Mouse (Mus musculus) right cerebral cortex, postnatal 25 days (tissue): ENCODE results near the gene Strc.
A peak's percentile ranks its signal among the peaks of the same experiment; 100 is the strongest.
"Not testable (repeated sequence)": the region's sequence is repeated elsewhere in the genome, so short reads cannot be mapped to it uniquely, and the experiment has no call there.

ENCODE experiments used
- DNase-seq: peaks from one replicate; pipeline ENCODE4 v3.0.0; 2022

The Strc gene

DNA sequence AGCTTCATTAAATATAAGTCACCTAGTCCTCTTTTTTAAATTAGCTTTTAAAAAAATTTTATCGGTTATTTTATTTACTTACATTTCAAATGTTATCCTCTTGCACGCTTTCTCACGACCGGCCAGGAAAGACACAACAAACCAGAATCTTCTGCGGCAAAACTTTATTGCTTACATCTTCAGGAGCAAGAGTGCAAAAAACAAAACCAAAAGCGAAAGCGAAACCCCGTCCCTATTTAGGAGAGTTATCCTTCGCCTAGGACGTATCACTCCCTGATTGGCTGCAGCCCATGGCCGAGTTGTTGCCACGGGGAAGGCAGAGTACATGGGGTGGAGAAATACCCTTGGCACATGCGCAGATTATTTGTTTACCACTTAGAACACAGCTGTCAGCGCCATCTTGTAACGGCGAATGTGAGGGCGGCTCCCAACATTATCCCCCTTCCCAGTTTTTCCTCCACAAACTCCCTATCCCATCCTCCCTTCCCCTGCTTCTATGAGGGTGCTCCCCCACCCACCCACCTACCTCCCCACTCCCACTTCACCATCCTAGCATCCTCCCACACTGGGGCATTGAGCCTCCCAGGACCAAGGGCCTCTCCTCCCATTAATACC, at the start of gene Strc:
Strc (minus strand) TSS at position 208 of the 615 bp plus-strand sequence.
- not testable (repeated sequence) for DNase-seq

DNA sequence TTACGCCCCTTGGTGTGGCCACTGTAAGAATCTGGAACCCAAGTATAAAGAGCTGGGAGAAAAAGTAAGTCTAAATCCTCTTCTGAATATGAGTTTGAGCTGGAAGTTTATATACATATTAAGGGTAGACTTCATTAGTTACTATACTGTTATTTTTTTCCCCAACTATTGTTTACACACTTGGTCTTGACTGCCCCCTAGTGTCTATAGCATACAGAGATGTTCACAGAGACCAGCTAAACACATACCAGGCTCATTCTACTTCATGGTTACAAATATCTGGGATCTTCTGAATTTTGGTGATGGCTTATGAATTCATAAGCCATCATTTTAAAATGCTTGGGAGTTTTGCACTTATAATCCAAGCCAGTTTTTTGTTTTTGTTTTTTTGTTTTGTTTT, 47.9 kb upstream of the Strc start:
- no peak for DNase-seq

DNA sequence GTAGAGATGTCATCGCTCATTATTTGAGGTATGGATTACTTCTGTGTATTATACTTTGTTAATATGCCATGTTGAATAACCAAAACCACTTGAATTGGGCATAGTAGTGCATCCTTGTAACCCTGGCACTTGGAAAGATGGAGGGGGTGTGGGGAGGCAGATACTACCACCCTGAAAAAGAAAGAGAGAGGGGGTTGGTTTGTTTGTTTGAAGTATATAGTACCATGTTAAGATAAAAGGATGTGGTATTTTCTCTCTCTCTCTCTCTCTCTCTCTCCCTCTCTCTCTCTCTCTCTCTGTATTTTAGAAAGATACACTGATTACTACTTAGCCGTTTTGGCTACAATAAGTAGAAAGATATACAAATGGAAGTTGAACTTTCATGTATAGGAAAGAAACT, 38.9 kb upstream of the Strc start:
- DNase-seq: no peak

DNA sequence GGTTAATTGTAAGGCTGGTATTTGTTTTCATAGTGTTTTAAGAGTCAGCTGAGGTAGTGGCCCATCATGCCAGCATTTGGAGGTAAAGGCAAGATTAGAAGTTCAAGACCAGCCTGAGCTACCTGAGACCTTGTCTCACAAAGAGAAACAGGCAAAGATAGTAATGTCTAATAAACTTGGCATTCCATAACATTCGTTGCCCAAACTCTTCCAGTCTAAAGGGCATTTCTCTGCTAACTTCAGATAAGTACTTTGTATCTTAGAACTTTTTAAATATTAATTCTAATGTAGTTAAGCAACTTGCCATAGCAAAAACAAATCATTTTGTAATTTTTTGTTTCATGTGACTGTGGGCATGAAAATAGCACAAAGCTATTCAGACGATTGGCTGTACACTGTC, 36.2 kb upstream of the Strc start:
- no peak for DNase-seq

DNA sequence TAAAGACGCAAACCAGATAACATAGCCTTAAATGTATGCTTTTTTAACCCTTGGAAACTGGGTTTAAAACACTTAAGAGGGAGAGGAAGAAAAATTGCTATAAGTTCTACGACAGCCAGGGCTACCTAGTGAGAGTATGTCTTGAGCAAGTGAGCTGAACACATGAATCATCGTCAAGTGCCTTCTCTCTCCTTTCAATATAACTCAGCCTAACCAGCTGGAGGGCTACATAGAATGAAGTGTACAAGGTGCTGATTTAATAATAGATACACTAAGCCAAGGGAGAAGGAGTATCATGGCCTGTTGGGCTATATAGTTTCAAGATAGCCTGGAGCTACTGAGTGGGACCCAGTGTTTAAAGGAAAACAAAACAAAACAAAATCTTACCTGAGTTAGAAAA, 31.5 kb upstream of the Strc start:
- DNase-seq: no peak

DNA sequence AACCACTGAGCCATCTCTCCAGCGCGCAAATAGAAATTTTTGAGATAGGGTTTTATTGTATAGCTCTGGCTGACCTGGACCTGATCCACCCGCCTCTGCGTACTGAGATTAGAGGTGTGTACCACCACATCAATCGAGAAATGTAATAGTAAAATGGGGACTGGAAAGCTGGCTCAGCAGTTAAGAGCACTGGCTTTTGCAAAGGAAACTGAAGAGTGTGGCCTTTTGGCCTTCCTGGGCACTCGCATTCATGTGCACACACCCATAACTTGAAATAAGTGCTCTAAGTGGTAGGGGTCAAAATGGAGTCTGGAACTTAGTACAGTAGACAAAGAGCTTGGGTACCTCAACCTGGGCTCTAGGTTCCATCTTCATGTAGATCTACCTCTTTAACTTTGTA, 29.4 kb upstream of the Strc start:
- no peak for DNase-seq

DNA sequence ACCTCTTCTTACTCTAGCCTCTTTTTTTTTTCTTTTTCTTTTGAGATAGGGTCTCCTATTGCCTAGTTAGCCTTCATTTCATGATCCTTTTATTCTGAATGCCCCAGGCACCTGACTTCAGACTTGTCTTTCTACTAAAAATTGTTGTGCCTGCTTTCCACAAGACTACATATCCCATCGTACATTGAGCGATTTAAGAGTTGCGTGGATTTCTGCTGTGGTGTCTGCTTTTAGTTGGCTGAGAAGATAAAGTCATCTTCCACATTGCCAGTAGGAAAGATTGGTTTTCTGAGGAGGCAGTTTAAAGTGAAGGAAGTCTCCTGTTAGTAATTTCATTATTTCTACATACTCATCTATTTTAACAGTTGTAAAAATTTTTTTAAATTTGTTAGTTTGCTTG, 28.6 kb upstream of the Strc start:
- no peak for DNase-seq

DNA sequence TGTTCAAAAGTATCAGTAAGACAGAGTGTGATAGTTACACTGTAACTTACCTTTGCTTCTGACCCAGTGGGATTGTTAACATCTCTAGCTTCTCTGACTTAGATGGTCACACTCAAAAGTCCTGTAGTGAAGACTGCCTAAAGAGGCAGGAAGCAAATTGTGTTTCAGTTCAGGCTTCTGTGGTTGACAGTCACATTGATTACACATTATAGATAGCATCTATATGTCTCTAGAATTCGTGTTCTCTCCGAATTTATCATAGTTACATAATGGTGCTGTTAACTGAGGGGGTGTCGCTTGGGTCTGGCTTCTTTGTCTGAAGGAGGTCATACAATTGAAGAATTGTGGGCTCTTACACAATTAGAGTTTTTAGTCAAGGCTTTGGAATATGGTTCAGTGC, 28.1 kb upstream of the Strc start:
- DNase-seq: no peak

DNA sequence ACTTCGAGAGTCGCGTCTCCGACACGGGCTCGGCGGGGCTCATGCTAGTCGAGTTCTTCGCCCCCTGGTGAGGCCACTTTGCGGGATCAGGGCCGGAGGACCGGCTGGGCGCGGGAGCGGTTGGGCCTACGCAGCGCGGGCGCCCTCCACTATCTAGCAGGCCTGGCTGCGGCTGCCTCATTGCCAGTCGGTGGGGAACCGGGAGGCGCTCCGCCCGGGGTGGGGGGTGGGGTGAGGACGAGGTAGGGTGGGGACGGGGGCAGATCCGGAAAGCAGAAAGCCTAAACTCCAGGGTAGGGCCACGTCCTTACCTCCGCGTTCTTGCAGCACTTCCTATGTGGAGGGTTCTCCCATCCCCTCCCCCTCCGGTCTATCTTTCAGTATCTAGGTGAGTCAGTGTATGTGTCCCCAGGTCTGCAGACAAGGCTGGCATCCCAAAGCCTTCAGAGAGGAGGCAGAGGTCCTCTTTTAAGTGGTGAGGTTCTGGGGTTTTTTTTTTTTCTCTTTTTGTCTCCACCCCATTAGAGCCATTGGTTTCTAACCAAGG, 27.2 kb upstream of the Strc start:
- no peak for DNase-seq

DNA sequence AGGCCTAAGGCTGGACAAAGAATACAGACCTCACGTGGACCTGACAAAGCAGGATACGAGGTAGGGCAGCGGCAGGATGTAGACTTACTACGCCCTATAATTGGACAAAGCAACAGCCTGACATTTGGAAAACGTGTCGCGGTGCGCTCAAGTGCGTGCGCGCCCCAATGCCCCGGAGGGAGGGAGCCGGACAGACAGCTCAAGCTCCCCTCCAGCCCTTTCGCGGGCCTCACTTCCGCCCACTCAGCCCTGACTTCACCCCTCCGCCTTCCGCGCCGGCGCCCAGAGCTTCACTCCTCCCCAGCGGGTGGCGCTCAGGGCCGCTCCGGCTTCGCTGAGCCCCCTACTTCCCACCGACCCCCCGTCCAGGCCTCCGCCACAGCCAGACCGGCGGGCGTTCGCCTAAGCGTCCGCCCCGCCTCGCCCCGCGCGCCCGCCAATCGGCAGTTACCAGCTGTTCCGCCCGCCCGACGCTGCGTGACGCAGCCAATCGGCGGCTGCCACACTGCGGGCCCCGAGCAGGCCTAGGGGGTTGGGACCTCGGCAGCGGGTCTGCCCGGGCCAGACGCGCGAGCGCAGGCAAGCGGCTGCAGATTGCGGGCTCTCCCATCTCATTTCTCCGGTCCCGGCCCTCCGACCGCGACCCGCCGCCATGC, 26.5 kb upstream of the Strc start, which contains the start of the genes Pdia3 and Catsper2:
Pdia3 (plus strand) TSS at position 389 of the 656 bp plus-strand sequence.
Catsper2 (minus strand) TSS at position 406 of the 656 bp plus-strand sequence.
- DNase-seq: peak; percentile 98

DNA sequence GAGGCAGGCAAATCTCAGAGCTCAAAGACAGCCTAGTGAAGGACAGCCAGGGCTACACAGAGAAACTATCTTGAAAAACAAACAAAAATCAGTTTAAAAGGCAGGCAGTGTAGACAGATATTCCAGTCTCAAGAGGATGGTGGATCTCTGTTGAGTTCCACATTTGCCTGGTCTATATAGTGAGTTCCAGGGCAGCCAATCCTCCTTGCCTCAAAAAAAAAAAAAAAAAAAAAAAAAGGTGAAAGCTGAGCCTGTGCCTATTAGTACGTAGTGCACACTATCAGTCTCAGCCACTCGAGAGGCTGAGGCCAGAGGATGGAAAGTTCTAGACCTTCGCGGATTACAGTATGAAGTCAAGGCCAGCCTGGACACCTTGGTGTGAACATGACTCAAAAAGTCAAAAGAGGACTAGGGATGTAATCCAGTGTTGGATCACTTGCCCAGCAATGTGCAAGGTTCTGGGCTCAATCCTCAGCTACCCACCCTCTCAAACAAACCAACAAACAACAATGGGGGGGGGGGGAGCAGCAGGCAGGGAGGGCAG, 25.9 kb upstream of the Strc start:
- no peak for DNase-seq

DNA sequence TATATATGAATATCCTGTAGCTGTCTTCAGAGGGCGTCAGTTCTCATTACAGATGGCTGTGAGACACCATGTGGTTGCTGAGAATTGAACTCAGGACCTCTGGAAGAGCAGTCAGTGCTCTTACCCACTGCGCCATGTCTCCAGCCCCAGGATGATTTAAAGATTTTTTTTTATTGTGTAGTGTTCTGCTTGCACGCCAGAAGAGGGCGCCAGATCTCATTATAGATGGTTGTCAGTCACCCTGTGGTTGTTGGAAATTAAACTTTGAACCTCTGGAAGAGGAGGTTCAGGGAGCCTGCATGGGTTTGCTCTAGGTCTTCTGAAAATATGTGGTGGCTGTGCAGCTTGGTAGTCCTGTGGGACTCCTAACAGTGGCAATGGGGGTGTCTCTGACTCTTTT, 21.2 kb upstream of the Strc start:
- DNase-seq: no peak

DNA sequence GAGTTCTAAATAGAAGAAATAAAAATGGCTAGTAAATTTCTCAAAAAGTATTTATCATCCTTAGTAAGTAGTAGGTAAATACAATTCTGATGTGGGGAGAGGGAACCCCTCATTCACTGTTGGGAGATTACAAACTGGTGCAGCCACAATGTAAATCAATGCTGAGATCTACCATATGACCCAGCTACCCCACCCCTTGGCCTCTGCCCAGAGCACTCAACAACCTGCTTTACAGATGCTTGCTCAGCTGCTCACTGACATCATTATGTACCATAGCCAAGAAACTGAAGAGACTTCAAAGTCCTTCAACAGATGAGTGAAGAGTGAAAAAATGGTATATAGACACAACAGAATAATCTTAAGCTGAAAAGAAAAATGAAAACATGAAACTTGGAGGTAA, 16.3 kb upstream of the Strc start:
- DNase-seq: no peak

DNA sequence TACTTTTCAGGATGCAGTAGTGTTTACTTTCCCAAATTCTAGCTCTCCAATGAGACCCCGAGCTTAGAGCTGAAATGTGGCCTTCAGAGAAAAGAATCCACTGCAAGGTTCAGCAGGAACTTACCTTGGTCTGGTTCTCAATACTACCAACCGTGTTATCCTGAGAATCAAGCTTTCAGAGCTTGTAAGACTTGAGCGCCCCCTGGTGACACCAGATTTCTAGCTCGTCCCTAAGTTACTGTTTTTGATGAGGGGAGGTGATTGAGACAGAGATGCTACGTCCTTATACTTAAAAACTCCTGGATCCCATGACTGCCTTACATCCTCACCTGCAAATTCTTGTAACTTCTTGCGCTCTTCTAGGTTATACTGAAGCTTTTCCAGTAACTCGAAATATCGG, 9.7 kb upstream of the Strc start:
- DNase-seq: peak; percentile 67

DNA sequence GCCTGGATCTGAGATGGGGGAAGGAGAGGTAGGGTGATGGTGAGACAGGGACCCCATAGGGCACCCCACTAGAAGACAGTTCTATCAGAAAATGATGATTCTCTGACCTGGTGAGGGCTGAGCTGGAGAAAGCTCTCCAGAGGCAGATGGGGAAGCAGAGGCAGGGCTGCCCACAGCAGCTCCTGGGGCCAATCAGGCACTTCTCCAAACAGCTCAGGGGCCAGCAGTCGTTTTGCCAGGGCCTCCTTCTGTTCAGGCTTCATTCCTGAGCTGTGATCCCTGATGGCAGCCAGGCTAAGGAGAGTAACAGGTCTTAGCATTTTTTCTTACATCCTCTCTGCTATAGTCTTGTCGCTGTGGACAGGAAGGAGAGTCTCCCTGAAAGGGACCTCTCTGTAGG, 12.2 kb downstream of the Strc start:
- DNase-seq: no peak

DNA sequence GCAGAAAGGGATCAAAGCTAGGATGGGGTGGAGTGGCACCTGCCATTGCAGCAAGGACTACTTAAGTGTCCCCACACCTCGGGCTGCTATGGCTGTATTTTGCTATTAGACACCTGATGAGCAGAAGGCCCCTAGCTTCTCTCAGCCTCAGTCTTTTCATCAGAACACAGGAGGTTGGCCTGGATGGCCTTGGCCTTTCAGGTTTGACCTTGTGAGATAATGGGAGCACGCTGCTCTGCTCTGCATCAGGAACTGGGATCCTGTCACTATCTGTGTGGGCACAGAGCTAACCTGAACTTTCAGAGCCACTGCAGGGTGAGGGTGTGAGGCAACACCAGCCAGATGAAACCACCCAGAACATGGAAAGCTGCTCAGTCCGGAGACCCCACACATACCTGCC, 14.7 kb downstream of the Strc start:
- no peak for DNase-seq

DNA sequence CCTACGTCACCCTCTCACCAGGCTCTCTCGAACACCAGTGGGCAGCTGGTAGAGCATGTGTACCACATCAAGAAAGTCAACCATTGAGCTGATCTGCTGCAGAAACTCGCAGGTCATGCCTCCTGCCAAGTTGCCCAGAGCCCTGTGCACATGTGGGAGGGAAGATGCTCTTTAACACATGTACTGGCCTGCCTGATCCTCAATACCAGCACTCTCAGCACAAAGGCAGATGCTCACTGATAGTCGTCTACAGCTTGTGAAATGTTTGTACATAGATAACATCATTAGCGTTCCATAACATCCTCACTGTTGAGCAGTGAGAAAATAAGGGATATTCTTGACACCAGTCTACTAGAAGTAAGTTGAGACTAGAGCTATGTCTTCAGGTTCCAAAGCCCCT, 16.0 kb downstream of the Strc start:
- DNase-seq: no peak

DNA sequence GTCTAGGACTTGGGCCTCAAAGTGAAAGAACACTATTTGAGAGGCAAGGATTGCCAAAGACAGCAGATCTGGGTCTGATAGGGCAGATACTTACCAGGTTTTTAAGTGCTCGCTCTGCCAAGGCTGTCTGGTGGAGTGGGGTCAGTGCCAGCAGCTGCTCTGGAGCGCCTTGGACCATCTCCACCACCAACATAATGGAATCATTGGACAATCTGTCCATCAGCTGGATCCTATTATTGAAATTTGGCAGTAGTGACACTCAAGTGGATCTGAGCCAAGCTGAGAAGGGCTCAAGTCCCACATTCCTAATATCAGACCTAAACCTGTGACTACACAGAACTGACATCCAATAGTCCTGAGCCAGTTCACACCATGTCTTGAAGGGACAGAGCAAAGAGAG, 18.1 kb downstream of the Strc start:
- DNase-seq: no peak

DNA sequence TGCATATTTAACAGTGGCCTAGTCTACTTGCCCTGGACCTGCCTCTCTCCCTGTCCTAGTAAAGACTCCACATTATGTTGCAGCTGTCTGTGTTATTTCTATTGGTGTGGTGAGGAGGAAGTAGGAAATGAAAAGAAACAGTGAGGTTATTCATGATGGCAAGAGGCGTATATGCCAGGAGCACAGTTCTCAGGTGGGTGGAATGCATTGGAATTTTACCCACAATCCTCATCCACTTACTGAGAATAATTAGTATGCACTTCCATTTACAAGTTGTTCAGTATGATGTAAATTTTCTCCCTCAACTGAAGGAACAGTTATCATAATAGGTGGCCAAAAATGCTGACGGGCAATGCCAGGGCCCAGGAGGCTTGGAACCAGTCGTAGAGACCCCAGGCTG, 23.3 kb downstream of the Strc start:
- no peak for DNase-seq

DNA sequence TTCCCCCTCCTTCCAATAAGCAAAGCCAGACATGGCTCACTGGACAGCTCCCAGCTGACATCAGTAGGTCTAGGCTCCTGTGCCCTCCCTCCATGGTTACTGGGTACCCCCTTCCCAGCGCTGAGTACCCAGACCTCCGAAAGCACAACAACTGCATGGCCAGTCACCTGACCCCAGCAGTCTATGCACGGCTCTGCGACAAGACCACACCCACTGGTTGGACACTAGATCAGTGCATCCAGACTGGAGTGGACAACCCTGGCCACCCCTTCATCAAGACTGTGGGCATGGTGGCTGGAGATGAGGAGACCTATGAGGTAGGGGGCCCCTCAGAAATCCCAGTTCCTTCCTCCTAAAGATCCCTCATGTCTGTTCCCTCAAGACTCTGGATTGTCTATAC, 27.5 kb downstream of the Strc start:
- DNase-seq: no peak

DNA sequence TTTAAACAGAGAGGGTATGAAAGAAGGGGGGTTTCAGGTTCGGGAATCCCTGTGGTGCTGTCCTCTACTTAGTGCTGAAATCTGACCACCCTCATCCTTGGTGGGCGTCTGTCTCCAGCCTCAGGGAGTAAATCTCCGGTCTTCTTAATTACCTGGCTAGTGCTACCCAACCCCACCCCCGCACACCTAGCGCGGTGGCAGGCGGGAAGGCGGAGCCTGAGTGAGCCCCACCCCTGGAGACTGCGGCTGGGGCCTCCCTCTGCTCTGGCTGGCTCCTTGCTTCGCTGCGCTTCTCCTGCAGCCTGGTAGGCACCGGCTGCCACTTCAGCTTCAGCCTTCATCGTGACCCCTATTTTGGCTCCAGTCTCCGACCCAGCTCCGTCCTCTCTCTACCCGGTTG, 28.6 kb downstream of the Strc start:
- DNase-seq: peak; percentile 87

DNA sequence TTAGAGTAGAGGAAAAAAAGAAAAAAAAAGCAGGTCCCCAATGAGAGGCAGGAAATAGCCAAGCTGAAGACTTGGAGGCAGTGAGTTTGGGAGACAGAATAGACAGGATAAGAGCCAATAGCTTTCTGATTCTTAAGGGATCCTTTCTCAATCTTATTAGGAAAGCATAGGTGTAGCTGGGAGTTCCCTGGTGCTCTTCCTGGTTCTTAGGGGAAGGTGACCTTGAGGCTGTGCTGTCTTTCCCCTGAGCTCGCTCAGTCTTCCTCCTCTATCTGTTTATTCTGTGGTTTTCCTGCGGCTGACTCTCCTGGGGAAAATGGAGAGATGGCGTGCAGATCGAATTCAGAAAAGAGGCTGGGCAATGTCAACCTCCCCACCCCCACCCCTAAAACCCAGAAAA, 29.0 kb downstream of the Strc start:
- no peak for DNase-seq

DNA sequence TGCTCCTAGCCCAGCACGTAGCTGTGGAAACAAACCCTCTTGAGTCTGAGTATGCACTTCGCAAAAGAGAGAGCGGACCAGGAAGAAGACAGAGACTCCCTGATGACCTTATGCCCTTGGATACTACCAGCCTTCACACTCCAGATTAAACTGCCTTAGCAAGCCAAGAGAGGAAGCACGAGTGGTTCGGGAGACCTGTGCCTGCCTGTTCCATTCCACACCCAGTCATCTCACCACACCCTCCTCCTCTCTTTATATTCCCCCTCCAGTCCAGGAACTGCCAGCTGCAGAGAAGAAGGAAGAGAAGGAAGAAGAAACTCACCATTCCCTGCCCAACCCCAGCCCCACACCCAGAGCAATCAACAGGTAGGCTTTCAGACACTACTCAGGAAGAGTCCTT, 29.5 kb downstream of the Strc start, which contains the start of gene Ckmt1:
Ckmt1 (plus strand) TSS at position 221 of the 400 bp plus-strand sequence.
- no peak for DNase-seq
